Mouse (Mus musculus) kidney, postnatal 0 days (tissue): ENCODE results near the gene Nup85. TPM values are rescaled to one million over a fixed set of nuclear protein-coding genes. Genes with fewer than 3 reads are reported as not detected.

ENCODE experiments used
- ATAC-seq: fragments of 200-750 bp; cut with Nextera tagmentation; replicated peaks from 2 replicates; pipeline ENCODE4 v1.8.0; 2017; ENCODE audit warnings: low read depth, moderate number of reproducible peaks, moderate TSS enrichment, moderate library complexity; ENCODE audit not compliant: low FRiP score
- DNase-seq: peaks from one replicate; pipeline ENCODE4 v3.0.0-alpha.2; 2016; ENCODE audit warnings: low spot score
- H3K27ac ChIP-seq: fragments of 300-500 bp; sonication (generic); 2 replicates; pipeline ENCODE4 v1.5.1; 2014; ENCODE audit warnings: mild to moderate bottlenecking
- H3K27me3 ChIP-seq: fragments of 300-500 bp; sonication (generic); 2 replicates; pipeline ENCODE4 v1.6.1; 2014; ENCODE audit warnings: low read length, mixed read lengths; ENCODE audit not compliant: insufficient read depth
- H3K36me3 ChIP-seq: fragments of 300-500 bp; sonication (generic); 2 replicates; pipeline ENCODE4 v1.6.1; 2014; ENCODE audit warnings: low read length, mixed read lengths; ENCODE audit not compliant: insufficient read depth
- H3K4me1 ChIP-seq: fragments of 300-500 bp; sonication (generic); replicated peaks from 2 replicates; pipeline ENCODE4 v1.6.1; 2014; ENCODE audit warnings: antibody characterized with exemption, low read length, mixed read lengths; ENCODE audit not compliant: insufficient read depth
- H3K4me2 ChIP-seq: fragments of 300-500 bp; sonication (generic); 2 replicates; pipeline ENCODE4 v1.6.1; 2014; ENCODE audit warnings: mild to moderate bottlenecking, low read length, moderate library complexity, mixed read lengths
- H3K4me3 ChIP-seq: fragments of 300-500 bp; sonication (generic); replicated peaks from 2 replicates; pipeline ENCODE4 v1.5.1; 2014; ENCODE audit warnings: low read depth, low read length
- H3K9ac ChIP-seq: fragments of 300-500 bp; sonication (generic); 2 replicates; pipeline ENCODE4 v1.6.1; 2014; ENCODE audit warnings: low read depth, low read length
- H3K9me3 ChIP-seq: fragments of 300-500 bp; sonication (generic); replicated peaks from 2 replicates; pipeline ENCODE4 v1.6.1; 2016; ENCODE audit warnings: low read length, inconsistent platforms, mixed read lengths
- CTCF ChIP-seq: IDR thresholded peaks from 2 replicates; pipeline ENCODE4 v1.5.1; 2016; ENCODE audit warnings: antibody characterized with exemption, low read depth, mild to moderate bottlenecking, moderate library complexity
- WGBS: fragments of 180-500 bp; shearing (Covaris S2); extraction: QIAGEN DNeasy Blood & Tissue Kit; methylation state at CpG from one replicate; pipeline ENCODE4 v1.1.7; 2014; 5-methylcytosine and 5-hydroxymethylcytosine counted together
- polyA plus RNA-seq: library from polyadenylated mRNA; unstranded; fragments of >200 nt; fragmentation: Nextera tagmentation; extraction: Ambion mirVana; gene quantifications from 2 replicates; pipeline ENCODE4 v1.2.1, GENCODE M21; 2015

The Nup85 gene
- polyA plus RNA-seq, 1 experiment from 2014 or later, result 74.6 TPM

- Histone ChIP-seq H3K27me3 (no peaks in the 10 kb centered on the region), H3K4me1 (no peaks in the 10 kb centered on the region), H3K4me3 (no peak overlapping the region), H3K9me3 (no peaks in the 10 kb centered on the region), H3K4me2 (no peak overlapping the region), H3K27ac (no peak overlapping the region), H3K36me3 (peaks cover 37% of the 10 kb centered on the region), H3K9ac (no peak overlapping the region)
- ATAC-seq (no peak), DNase-seq (no peak)
- no peak for TF ChIP-seq CTCF
- 92% methylated on average over 7 of the region's 7 CpGs for WGBS
Measured at GRCm38 (mm10) chr11:115619949-115620348, 55.7 kb downstream of the Nup85 start.

- Histone ChIP-seq H3K4me3 (no peak overlapping the region), H3K27me3 (no peaks in the 10 kb centered on the region), H3K27ac (no peak overlapping the region), H3K4me1 (no peaks in the 10 kb centered on the region), H3K4me2 (no peak overlapping the region), H3K36me3 (peaks cover 22% of the 10 kb centered on the region), H3K9me3 (no peaks in the 10 kb centered on the region), H3K9ac (no peak overlapping the region)
- TF ChIP-seq CTCF, result peak; percentile 64
- 68% methylated on average over 9 of the region's 9 CpGs for WGBS
- ATAC-seq (no peak), DNase-seq (peak; percentile 54)
Measured at GRCm38 (mm10) chr11:115623487-115624070, 59.3 kb downstream of the Nup85 start.

GRCm38 (mm10) chr11:115625877-115626276 is 61.6 kb downstream of the Nup85 start:
- peak; percentile 75 for DNase-seq
- peak overlapping the region; percentile 11; the same call in 1 of the 2 replicates for H3K4me2 ChIP-seq
- no peaks in the 10 kb centered on the region for H3K27me3 ChIP-seq
- 28% methylated on average over 9 of the region's 9 CpGs for WGBS
- H3K4me1 ChIP-seq, result no peaks in the 10 kb centered on the region
- no peaks in the 10 kb centered on the region for H3K9me3 ChIP-seq
- no peak overlapping the region for H3K4me3 ChIP-seq
- ATAC-seq, result 0 out of 2 replicates have a peak, but pooled peaks have one; percentile 4
- peak overlapping the region; percentile 6; the same call in 1 of the 2 replicates for H3K9ac ChIP-seq
- TF ChIP-seq CTCF, result no peak
- H3K27ac ChIP-seq, result peak overlapping the region; percentile 85
- H3K36me3 ChIP-seq, result peaks cover 12% of the 10 kb centered on the region; the same call in 1 of the 2 replicates

- WGBS, result 36% methylated on average over 11 of the region's 11 CpGs
- Histone ChIP-seq H3K4me1 (no peaks in the 10 kb centered on the region), H3K4me3 (peak overlapping the region; percentile 71), H3K27me3 (no peaks in the 10 kb centered on the region), H3K27ac (peak overlapping the region; percentile 75), H3K36me3 (0 out of 2 replicates have a peak, but pooled peaks cover 11% of the 10 kb centered on the region), H3K9ac (peak overlapping the region; percentile 67), H3K9me3 (no peaks in the 10 kb centered on the region), H3K4me2 (peak overlapping the region; percentile 90)
- no peak for DNase-seq
- no peak for TF ChIP-seq CTCF
- ATAC-seq, result no peak
Measured at GRCm38 (mm10) chr11:115626824-115627616, 62.8 kb downstream of the Nup85 start.

- no peaks in the 10 kb centered on the region for H3K9me3 ChIP-seq
- peak within 1 kb of the TSS; percentile 75; the same call in 1 of the 2 replicates for H3K27ac ChIP-seq
- H3K9ac ChIP-seq, result peak within 1 kb of the TSS; percentile 67
- H3K4me3 ChIP-seq, result peak within 1 kb of the TSS; percentile 71
- ATAC-seq, result peak; percentile 97
- WGBS, result under 1% methylated on average over 47 of the region's 47 CpGs
- peak within 1 kb of the TSS; percentile 90 for H3K4me2 ChIP-seq
- TF ChIP-seq CTCF, result no peak
- no peaks in the 10 kb centered on the region for H3K27me3 ChIP-seq
- DNase-seq, result peak; percentile 100
- no peaks in the 10 kb centered on the region for H3K4me1 ChIP-seq
- H3K36me3 ChIP-seq, result 0 out of 2 replicates have a peak, but pooled peaks cover 2% of the 10 kb centered on the region
Measured at GRCm38 (mm10) chr11:115627705-115628464, 63.7 kb downstream of the Nup85 start, which contains the start of gene Slc25a19. TSS of gene Slc25a19 (minus strand) at chr11:115628295.
